Mouse (Mus musculus) ovary, adult 10 weeks (tissue): ENCODE data around the gene Txndc15. TPM values are rescaled to one million over a fixed set of nuclear protein-coding genes. Genes with fewer than 3 reads are reported as not detected.

Experiments used
- polyA plus RNA-seq: library from polyadenylated mRNA; stranded (reverse); fragments of 350-450 nt; fragmentation: Illumina TruSeq; extraction: RNeasy Lipid Tissue Mini Kit (QIAGEN cat#74804); gene quantifications from one replicate; pipeline ENCODE4 v1.2.3, GENCODE M21; 2014

Gene Txndc15
- 112 TPM for polyA plus RNA-seq

DNA sequence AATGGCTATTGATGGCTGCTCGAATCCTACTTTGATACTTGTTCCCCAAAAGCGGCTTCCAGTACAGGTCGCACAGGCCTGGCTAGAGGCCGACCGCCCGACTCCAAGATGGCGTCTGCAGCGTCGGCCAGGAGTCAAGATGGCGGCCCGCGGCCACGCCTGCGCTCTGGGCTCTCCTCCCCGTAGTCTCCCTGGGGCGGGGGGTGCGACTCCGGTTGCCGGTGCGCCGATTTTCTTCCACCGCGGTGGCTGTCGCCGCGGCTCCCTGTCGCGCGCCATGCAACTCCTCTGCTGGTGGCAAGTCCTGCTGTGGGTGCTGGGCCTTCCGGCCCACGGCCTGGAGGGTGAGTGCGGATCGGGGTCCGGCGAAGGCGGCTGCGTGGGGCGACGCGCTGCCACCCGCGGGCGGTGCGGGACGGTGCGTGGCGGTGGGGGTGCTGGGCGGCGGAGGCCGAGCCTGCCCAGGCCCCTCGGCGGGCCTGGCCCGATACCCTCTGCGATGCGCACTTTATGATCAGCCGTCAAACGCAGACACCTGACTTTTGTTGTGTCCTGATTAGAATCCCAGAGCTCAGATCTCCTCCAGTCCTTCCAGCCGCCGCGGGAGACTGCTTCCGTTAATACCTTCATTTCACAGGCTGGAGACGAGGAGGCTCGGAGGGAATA is at the start of gene Txndc15:
Gene Txndc15, plus strand, starts transcription at position 150 of the 666 bp plus-strand sequence.

DNA sequence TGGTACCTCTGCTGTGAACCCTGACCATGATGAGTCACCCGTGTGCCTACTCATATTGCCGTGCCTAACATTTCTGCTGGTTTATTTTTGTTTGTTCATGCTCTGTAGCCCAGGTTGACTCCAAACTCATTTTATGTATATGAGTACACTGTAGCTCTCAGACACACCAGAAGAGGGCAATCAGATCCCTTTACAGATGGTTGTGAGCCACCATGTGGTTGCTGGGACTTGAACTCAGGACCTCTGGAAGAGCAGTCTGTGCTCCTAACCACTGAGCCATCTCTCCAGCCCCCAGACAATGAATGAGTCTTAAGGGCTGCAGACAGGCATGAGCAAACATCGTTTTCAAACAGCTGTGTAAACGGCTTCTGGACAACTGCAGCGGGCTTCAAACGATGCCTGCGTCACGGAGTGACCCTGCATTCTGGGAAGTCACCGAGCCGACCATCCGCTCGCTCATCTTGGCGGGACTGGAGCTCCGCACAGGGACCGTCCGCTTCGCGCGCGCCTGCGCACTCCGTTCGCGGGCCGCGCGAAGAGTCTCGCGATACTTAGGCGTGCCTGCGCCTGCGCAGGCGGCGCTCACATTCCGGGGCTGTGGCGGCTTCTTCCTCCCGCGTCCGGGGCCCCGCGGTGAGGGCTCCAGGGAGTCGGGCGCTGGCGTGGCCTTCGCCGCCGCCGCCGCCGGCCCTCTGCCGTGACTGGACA is 21.8 kb upstream of the Txndc15 start, which contains the start of gene B230219D22Rik:
Gene B230219D22Rik, plus strand, starts transcription at position 590 of the 708 bp plus-strand sequence.

DNA sequence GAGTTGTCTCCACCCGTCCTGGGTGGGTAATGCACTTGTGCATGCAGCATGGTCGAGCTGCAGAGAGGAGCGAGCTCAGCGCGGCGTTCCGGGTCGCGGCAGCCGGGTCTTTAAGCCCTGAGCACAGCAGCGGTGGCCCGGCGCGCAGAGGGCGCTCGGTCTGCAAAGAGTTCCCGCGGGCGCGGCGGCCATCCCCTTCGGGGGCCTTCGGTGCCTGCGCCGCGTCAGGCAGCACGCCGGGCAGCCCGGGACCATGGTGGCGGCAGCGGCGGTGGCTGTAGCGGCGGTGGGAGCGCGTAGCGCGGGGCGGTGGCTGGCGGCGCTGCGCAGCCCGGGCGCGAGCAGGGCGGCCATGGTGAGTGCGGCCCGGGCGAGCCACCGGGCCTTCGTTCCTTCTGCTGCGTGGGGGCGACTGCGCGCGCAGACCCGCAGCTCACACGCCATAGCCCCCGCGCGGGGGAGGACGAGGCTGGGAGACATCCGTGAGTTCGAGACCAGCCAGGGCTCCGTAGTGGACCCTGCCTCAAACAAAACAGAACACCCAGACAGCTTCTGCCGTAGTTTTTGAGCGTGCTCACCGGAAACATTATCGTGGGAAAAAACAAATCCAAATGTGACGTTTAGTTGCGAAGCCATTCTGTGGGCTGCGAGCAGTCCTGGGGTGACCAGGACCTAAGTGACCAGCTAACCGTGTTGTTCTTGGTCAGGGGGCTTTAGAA is 12.8 kb downstream of the Txndc15 start, which contains the start of gene Pcbd2:
Gene Pcbd2, plus strand, starts transcription at position 249 of the 719 bp plus-strand sequence.

Other genes starting within 250 kb of the Txndc15 start
- 3.1 TPM for gene Dbn1, start 226.5 kb upstream of the Txndc15 start, polyA plus RNA-seq
- gene Pdlim7, start 201.0 kb upstream of the Txndc15 start, polyA plus RNA-seq: 0.43 TPM
- gene Dok3, start 185.4 kb upstream of the Txndc15 start, polyA plus RNA-seq: not detected
- gene Ddx41, start 178.0 kb upstream of the Txndc15 start, polyA plus RNA-seq: 2.7 TPM
- 4.6 TPM for gene Fam193b, start 143.5 kb upstream of the Txndc15 start, polyA plus RNA-seq
- gene Tmed9, start 140.9 kb upstream of the Txndc15 start, polyA plus RNA-seq: 84.6 TPM
- 1.7 TPM for gene B4galt7, start 114.8 kb upstream of the Txndc15 start, polyA plus RNA-seq
- gene Caml, start 91.6 kb upstream of the Txndc15 start, polyA plus RNA-seq: 59.7 TPM
- 86.1 TPM for gene Ddx46, start 79.6 kb upstream of the Txndc15 start, polyA plus RNA-seq
- 208 TPM for gene B230219D22Rik, start 21.5 kb upstream of the Txndc15 start, polyA plus RNA-seq
- gene Pcbd2, start 12.7 kb downstream of the Txndc15 start, polyA plus RNA-seq: 14.5 TPM
- not detected for gene Catsper3, start 69.9 kb downstream of the Txndc15 start, polyA plus RNA-seq
- gene Pitx1, start 121.5 kb downstream of the Txndc15 start, polyA plus RNA-seq: not detected